Mouse (Mus musculus) thymus, adult 2 months (tissue): ENCODE results near the gene Rsu1. TPM values are rescaled to one million over a fixed set of nuclear protein-coding genes. Genes with fewer than 3 reads are reported as not detected.

Experiments
- DNase-seq: peaks from one replicate; pipeline ENCODE4 v3.0.0; 2021
- H3K27ac ChIP-seq: fragments of 200-500 bp; 2 replicates; pipeline ENCODE4 v1.5.1; 2012; ENCODE audit warnings: low read length, control low read depth; ENCODE audit not compliant: control insufficient read depth, insufficient read depth
- H3K27me3 ChIP-seq: fragments of 200-500 bp; 2 replicates; pipeline ENCODE4 v1.6.1; 2012; ENCODE audit warnings: mild to moderate bottlenecking, low read length, moderate library complexity, mixed read lengths; ENCODE audit not compliant: control insufficient read depth, insufficient read depth
- H3K36me3 ChIP-seq: fragments of 200-500 bp; 2 replicates; pipeline ENCODE4 v1.6.1; 2012; ENCODE audit warnings: mild to moderate bottlenecking, low read length, moderate library complexity; ENCODE audit not compliant: control insufficient read depth, insufficient read depth
- H3K4me1 ChIP-seq: fragments of 200-500 bp; replicated peaks from 2 replicates; pipeline ENCODE4 v1.6.1; 2012; ENCODE audit warnings: low read length; ENCODE audit not compliant: control insufficient read depth, insufficient read depth
- H3K4me3 ChIP-seq: fragments of 200-500 bp; 2 replicates; pipeline ENCODE4 v1.5.1; 2012; ENCODE audit warnings: mild to moderate bottlenecking, low read length, control low read depth, moderate library complexity; ENCODE audit not compliant: control insufficient read depth, insufficient read depth
- CTCF ChIP-seq: fragments of 200-500 bp; IDR thresholded peaks from 2 replicates; pipeline ENCODE4 v1.5.1; 2012; ENCODE audit warnings: mild to moderate bottlenecking, control low read depth, low read length, moderate library complexity, borderline replicate concordance; ENCODE audit not compliant: control insufficient read depth, poor library complexity, insufficient read depth; ENCODE audit errors: extremely low read depth
- POLR2A ChIP-seq: fragments of 200-500 bp; IDR thresholded peaks from 2 replicates; pipeline ENCODE4 v1.6.1; 2012; ENCODE audit warnings: mild to moderate bottlenecking, low read length, control low read depth, moderate library complexity; ENCODE audit not compliant: control insufficient read depth, poor library complexity, insufficient read depth; ENCODE audit errors: extremely low read depth
- WGBS: fragments of 180-500 bp; shearing (Covaris S2); methylation state at CpG from one replicate; pipeline ENCODE4 v1.1.7; 2018; 5-methylcytosine and 5-hydroxymethylcytosine counted together
- polyA plus RNA-seq: library from polyadenylated mRNA; depleted of rRNA; stranded (reverse); fragments of >200 nt; gene quantifications from 2 replicates; pipeline ENCODE4 v1.2.3, GENCODE M21; 2012

The Rsu1 gene
- polyA plus RNA-seq, 1 experiment: 43.0 TPM

DNA sequence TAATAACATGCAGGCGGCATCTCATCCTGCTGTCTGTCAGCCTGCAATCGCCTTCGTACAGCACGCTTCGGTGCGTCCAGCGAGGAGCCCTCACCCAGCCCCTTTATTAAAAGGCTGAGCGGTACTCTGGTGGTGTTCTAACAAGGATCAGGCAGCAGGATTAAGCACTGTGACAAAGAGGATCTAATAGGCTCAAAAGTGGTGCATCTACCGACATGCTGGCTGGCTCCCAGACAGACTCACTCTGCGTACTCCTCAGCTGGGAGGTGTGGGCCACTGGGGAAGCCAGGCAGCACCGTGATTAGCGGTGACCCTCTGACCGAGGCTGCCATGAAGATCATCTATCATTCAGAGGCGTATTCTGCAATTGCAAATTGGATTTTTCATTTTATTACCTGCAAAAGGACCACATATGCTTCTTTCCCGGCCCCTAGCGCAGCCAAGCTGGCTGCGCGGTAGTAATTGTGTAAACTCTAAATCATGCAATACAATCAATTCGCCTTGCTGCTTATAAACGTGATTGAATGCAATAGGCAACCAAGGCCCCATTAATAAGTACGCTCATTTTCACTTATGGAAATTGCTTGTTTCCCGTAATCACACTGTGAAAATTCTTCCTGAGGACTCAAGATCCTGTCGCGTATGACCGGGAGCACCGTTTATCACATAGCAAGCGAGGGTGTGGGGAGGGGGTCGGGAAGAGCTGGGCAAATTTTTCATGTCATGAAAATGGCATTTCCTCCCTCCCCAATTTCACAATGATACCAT lies 95.5 kb downstream of the Rsu1 start:
- TF ChIP-seq CTCF (no peak), POLR2A (no peak)
- Histone ChIP-seq H3K4me1 (no peaks in the 10 kb centered on the region), H3K36me3 (no peaks in the 10 kb centered on the region), H3K27me3 (no peaks in the 10 kb centered on the region), H3K27ac (no peak overlapping the region), H3K4me3 (no peak overlapping the region)
- no peak for DNase-seq
- 97% methylated on average over 28 of the region's 28 CpGs for WGBS

DNA sequence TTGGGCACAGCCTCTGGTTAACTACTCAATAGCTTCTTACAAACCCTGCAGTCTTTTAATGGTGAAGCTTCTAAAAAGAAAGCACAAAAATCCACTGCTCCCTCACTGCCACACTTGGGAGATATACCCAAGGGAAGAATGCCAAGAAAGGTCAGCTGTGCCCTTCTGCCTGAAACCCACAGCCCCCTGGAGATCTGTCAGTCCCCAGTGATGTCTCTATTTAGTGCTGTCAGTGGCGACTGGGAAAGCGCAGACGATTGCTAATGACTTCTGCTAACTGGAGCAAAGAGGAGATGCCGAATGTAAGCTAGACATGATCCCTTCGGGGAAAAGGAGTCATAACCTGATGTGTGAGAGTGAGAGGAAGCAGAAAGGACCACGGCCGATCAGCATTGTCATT lies 96.8 kb downstream of the Rsu1 start:
- DNase-seq: no peak
- WGBS: 94% methylated on average over 7 of the region's 7 CpGs
- Histone ChIP-seq H3K4me1 (no peaks in the 10 kb centered on the region), H3K4me3 (no peak overlapping the region), H3K27ac (no peak overlapping the region), H3K36me3 (no peaks in the 10 kb centered on the region), H3K27me3 (no peaks in the 10 kb centered on the region)
- TF ChIP-seq CTCF: no peak
- TF ChIP-seq POLR2A: no peak

- H3K4me1 ChIP-seq: no peaks in the 10 kb centered on the region
- H3K4me3 ChIP-seq: no peak overlapping the region
- no peak for DNase-seq
- 94% methylated on average over 5 of the region's 5 CpGs for WGBS
- H3K27me3 ChIP-seq: no peaks in the 10 kb centered on the region
- H3K27ac ChIP-seq: no peak overlapping the region
- TF ChIP-seq POLR2A (no peak), CTCF (no peak)
- no peaks in the 10 kb centered on the region for H3K36me3 ChIP-seq
Measured at GRCm38 (mm10) chr2:13170651-13171050, 100.6 kb downstream of the Rsu1 start.

DNA sequence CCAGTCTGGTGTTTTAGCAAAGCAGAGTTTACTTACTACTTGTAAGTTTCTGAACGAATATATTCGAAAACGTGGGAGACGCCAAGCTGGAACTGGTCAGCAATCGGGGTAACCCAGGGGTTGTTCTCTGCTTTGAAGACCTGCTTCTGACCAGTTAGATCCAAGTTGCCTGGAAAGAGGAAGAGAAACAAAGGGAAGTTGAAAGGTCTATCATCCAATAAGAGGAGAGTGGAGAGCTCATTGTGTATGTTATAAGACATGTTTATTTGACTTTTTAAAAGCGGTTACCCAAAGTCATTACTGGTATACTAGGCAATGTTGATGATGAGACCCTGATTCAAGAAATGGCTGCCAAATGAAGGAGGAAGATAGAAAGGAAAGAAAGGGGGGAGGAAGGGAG lies 101.3 kb downstream of the Rsu1 start:
- Histone ChIP-seq H3K27ac (no peak overlapping the region), H3K27me3 (no peaks in the 10 kb centered on the region), H3K4me1 (no peaks in the 10 kb centered on the region), H3K36me3 (no peaks in the 10 kb centered on the region), H3K4me3 (no peak overlapping the region)
- TF ChIP-seq CTCF: no peak
- no peak for TF ChIP-seq POLR2A
- WGBS: 96% methylated on average over 6 of the region's 6 CpGs
- DNase-seq: no peak

DNA sequence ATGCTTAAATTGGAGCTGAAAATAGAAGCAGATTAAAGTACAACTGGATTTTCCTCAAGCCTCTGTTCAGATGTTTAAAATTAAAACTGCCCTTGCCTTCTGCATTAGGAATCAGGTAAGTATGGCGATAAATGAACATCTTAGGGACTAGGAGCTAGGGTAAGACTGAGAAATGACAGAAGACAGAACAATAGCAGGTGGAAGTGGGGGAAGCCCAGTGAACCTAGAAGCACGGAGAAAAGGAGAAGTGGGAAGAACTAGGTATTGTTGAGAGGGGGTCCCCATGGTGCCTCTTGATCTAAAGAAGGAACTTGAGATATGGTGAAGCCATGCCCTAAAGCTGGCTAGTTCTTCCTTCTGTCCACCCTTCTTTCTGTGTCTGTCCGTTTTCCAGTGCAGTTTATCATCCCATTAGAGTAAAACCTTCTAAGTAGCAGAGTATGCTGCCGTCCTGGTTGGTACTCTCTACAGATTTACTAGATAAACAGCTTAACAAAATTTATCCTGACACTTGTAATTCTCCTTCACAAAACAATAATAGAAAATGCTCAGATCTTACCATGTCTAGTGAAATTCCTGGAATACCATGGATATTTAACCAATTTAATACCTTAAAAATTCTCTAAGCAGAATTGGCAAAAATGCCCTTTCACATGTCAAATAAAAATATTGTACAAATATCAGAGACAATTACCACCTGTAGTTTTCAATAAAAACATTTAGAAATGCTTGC lies 101.9 kb downstream of the Rsu1 start:
- Histone ChIP-seq H3K27ac (no peak overlapping the region), H3K4me1 (no peaks in the 10 kb centered on the region), H3K4me3 (no peak overlapping the region), H3K27me3 (no peaks in the 10 kb centered on the region), H3K36me3 (no peaks in the 10 kb centered on the region)
- DNase-seq: no peak
- TF ChIP-seq POLR2A: no peak
- no peak for TF ChIP-seq CTCF
- 79% methylated on average over 4 of the region's 4 CpGs for WGBS

- H3K27ac ChIP-seq: no peak overlapping the region
- no peak for DNase-seq
- no peaks in the 10 kb centered on the region for H3K36me3 ChIP-seq
- no peak overlapping the region for H3K4me3 ChIP-seq
- TF ChIP-seq POLR2A (no peak), CTCF (no peak)
- no peaks in the 10 kb centered on the region for H3K4me1 ChIP-seq
- WGBS: 85% methylated on average over 5 of the region's 5 CpGs
- no peaks in the 10 kb centered on the region for H3K27me3 ChIP-seq
Measured at GRCm38 (mm10) chr2:13168743-13169142, 102.5 kb downstream of the Rsu1 start.
